Mouse (Mus musculus): ENCODE data around the gene Supt16. TPM values are rescaled to one million over a fixed set of nuclear protein-coding genes. Genes with fewer than 3 reads are reported as not detected.

Supt16 gene
- total and polyA plus RNA-seq, 2 experiments: 5.3 to 16.0 TPM

GRCm38 (mm10) chr14:52196230-52197155 lies 723 bp downstream of the Supt16 start:
- 1% methylated on average over 59 of the region's 59 CpGs for WGBS
- H3K4me1 ChIP-seq (ENCODE audit: control insufficient read depth, insufficient read depth, low read length): peaks cover 3% of the 10 kb centered on the region; the same call in 1 of the 2 replicates
- DNase-seq (ENCODE audit: extremely low read depth, low read depth, low spot score): peak; percentile 19

GRCm38 (mm10) chr14:52195691-52196090 lies 1.5 kb downstream of the Supt16 start:
- Histone ChIP-seq H3K4me1 (ENCODE audit: control insufficient read depth, insufficient read depth, low read length) (peaks cover 3% of the 10 kb centered on the region; the same call in 1 of the 2 replicates), H3K27me3 (ENCODE audit: control insufficient read depth, insufficient read depth, low read length) (no peaks in the 10 kb centered on the region), H3K4me3 (ENCODE audit: insufficient read depth, low read depth, low read length) (no peak overlapping the region), H3K79me2 (ENCODE audit: control insufficient read depth, insufficient read depth, low read length) (peaks cover 17% of the 10 kb centered on the region; the same call in 1 of the 2 replicates), H3K36me3 (ENCODE audit: control insufficient read depth, insufficient read depth, low read length) (peaks cover 10% of the 10 kb centered on the region; the same call in 1 of the 2 replicates), H3K27ac (replicated peaks; ENCODE audit: insufficient read depth, low read depth, low read length) (no peak overlapping the region), H3K9ac (ENCODE audit: low read depth, low read length) (no peak overlapping the region)
- DNase-seq (ENCODE audit: extremely low read depth, low read depth, low spot score): peak; percentile 24
- 12% methylated on average over 3 of the region's 3 CpGs for WGBS
- peak; percentile 58; the same call in 1 of the 2 replicates for TF ChIP-seq CTCF (IDR thresholded peaks at IDR 0.05; ENCODE audit: low read depth, low read length)
- no peak for TF ChIP-seq POLR2A (IDR thresholded peaks at IDR 0.05; ENCODE audit: extremely low read depth, insufficient read depth, low read length)

More at GRCm38 (mm10) chr14:52196230-52197155, 723 bp downstream of the Supt16 start:
- Histone ChIP-seq H3K27me3 (ENCODE audit: control insufficient read depth, insufficient read depth, low read length) (no peaks in the 10 kb centered on the region), H3K79me2 (ENCODE audit: control insufficient read depth, insufficient read depth, low read length) (peaks cover 17% of the 10 kb centered on the region; the same call in 1 of the 2 replicates), H3K27ac (replicated peaks; ENCODE audit: insufficient read depth, low read depth, low read length) (peak overlapping the region; percentile 91), H3K36me3 (ENCODE audit: control insufficient read depth, insufficient read depth, low read length) (peaks cover 15% of the 10 kb centered on the region; the same call in 1 of the 2 replicates), H3K4me3 (ENCODE audit: insufficient read depth, low read depth, low read length) (peak overlapping the region; percentile 76), H3K9ac (ENCODE audit: low read depth, low read length) (peak overlapping the region; percentile 86)
- TF ChIP-seq POLR2A (IDR thresholded peaks at IDR 0.05; ENCODE audit: extremely low read depth, insufficient read depth, low read length) (no peak), CTCF (IDR thresholded peaks at IDR 0.05; ENCODE audit: low read depth, low read length) (no peak)

- Histone ChIP-seq H3K4me1 (ENCODE audit: control insufficient read depth, insufficient read depth, low read length) (peaks cover 1% of the 10 kb centered on the region; the same call in 1 of the 2 replicates), H3K9ac (ENCODE audit: low read depth, low read length) (no peak overlapping the region), H3K27me3 (ENCODE audit: control insufficient read depth, insufficient read depth, low read length) (no peaks in the 10 kb centered on the region), H3K4me3 (ENCODE audit: insufficient read depth, low read depth, low read length) (no peak overlapping the region), H3K27ac (replicated peaks; ENCODE audit: insufficient read depth, low read depth, low read length) (no peak overlapping the region), H3K36me3 (ENCODE audit: control insufficient read depth, insufficient read depth, low read length) (peaks cover 4% of the 10 kb centered on the region; the same call in 1 of the 2 replicates), H3K79me2 (ENCODE audit: control insufficient read depth, insufficient read depth, low read length) (peaks cover 11% of the 10 kb centered on the region; the same call in 1 of the 2 replicates)
- peak; percentile 50 for DNase-seq (ENCODE audit: extremely low read depth, low read depth, low spot score)
- no peak for TF ChIP-seq POLR2A (IDR thresholded peaks at IDR 0.05; ENCODE audit: extremely low read depth, insufficient read depth, low read length)
- TF ChIP-seq CTCF (IDR thresholded peaks at IDR 0.05; ENCODE audit: low read depth, low read length): peak; percentile 86
These were observed 6.4 kb downstream of the Supt16 start for GRCm38 (mm10) chr14:52190740-52191359.

- H3K27me3 ChIP-seq (ENCODE audit: control insufficient read depth, insufficient read depth, low read length): no peaks in the 10 kb centered on the region
- WGBS: 71% methylated on average over 2 of the region's 2 CpGs
- H3K79me2 ChIP-seq (ENCODE audit: control insufficient read depth, insufficient read depth, low read length): peaks cover 11% of the 10 kb centered on the region; the same call in 1 of the 2 replicates
- H3K36me3 ChIP-seq (ENCODE audit: control insufficient read depth, insufficient read depth, low read length): peaks cover 4% of the 10 kb centered on the region; the same call in 1 of the 2 replicates
- H3K4me1 ChIP-seq (ENCODE audit: control insufficient read depth, insufficient read depth, low read length): no peaks in the 10 kb centered on the region
- H3K27ac ChIP-seq (replicated peaks; ENCODE audit: insufficient read depth, low read depth, low read length): no peak overlapping the region
- no peak for DNase-seq (ENCODE audit: extremely low read depth, low read depth, low spot score)
- H3K4me3 ChIP-seq (ENCODE audit: insufficient read depth, low read depth, low read length): no peak overlapping the region
- TF ChIP-seq POLR2A (IDR thresholded peaks at IDR 0.05; ENCODE audit: extremely low read depth, insufficient read depth, low read length): no peak
- no peak for TF ChIP-seq CTCF (IDR thresholded peaks at IDR 0.05; ENCODE audit: low read depth, low read length)
- H3K9ac ChIP-seq (ENCODE audit: low read depth, low read length): no peak overlapping the region
These were observed 7.7 kb downstream of the Supt16 start for GRCm38 (mm10) chr14:52189519-52189918.

GRCm38 (mm10) chr14:52188788-52189187 lies 8.4 kb downstream of the Supt16 start:
- Histone ChIP-seq H3K79me2 (ENCODE audit: control insufficient read depth, insufficient read depth, low read length) (peaks cover 6% of the 10 kb centered on the region; the same call in 1 of the 2 replicates), H3K4me1 (ENCODE audit: control insufficient read depth, insufficient read depth, low read length) (no peaks in the 10 kb centered on the region), H3K27me3 (ENCODE audit: control insufficient read depth, insufficient read depth, low read length) (no peaks in the 10 kb centered on the region), H3K36me3 (ENCODE audit: control insufficient read depth, insufficient read depth, low read length) (peaks cover 6% of the 10 kb centered on the region; the same call in 1 of the 2 replicates), H3K27ac (replicated peaks; ENCODE audit: insufficient read depth, low read depth, low read length) (no peak overlapping the region), H3K4me3 (ENCODE audit: insufficient read depth, low read depth, low read length) (no peak overlapping the region), H3K9ac (ENCODE audit: low read depth, low read length) (no peak overlapping the region)
- no peak for DNase-seq (ENCODE audit: extremely low read depth, low read depth, low spot score)
- TF ChIP-seq CTCF (IDR thresholded peaks at IDR 0.05; ENCODE audit: low read depth, low read length): no peak
- no peak for TF ChIP-seq POLR2A (IDR thresholded peaks at IDR 0.05; ENCODE audit: extremely low read depth, insufficient read depth, low read length)
- WGBS: 75% methylated on average over 1 of the region's 1 CpGs

Data from liver, adult 2 months (tissue).